ENCODE assay signal across 8 mouse cellular contexts in genomic region chr8:78436661-78437060, GRCm38 (mm10). TPM values are rescaled to one million over a fixed set of nuclear protein-coding genes. Genes with fewer than 3 reads are reported as not detected.
A peak's percentile ranks its signal among the peaks of the same experiment; 100 is the strongest.
DNase-seq lines count a peak whose midpoint lies in the region; ATAC-seq lines count a peak whose summit lies in the region.
"Had no signal": no experiment of that assay in that cellular context is flagged by ENCODE, and none has a peak within 500 bp of the region (broad histone marks: within the 10 kb centered on the region; RNA-seq: fewer than 3 reads in every experiment).

No protein-coding gene starts in this region.

- H3K9ac ChIP-seq in neural tube, embryonic 11.5 days (ENCODE audit: low read length) = 0 out of 2 replicates have a peak overlapping the region, but pooled peaks have one; percentile 24
- H3K9ac ChIP-seq in forebrain, embryonic 16.5 days (replicated peaks; ENCODE audit: low read depth, low read length) = no peak overlapping the region
- no peak overlapping the region for H3K9ac ChIP-seq in liver, embryonic 12.5 days

- peak overlapping the region; percentile 69 for H3K4me2 ChIP-seq in neural tube, embryonic 11.5 days (ENCODE audit: low read depth)
- peak overlapping the region; percentile 84 for H3K4me2 ChIP-seq in forebrain, embryonic 16.5 days (ENCODE audit: low read length)
- H3K4me2 ChIP-seq in liver, embryonic 12.5 days = peak overlapping the region; percentile 53

- 0 out of 2 replicates have a peak overlapping the region, but pooled peaks have one; percentile 20 for H3K27ac ChIP-seq in neural tube, embryonic 11.5 days (ENCODE audit: low read depth, low read length)
- H3K27ac ChIP-seq in forebrain, embryonic 16.5 days (ENCODE audit: low read length) = no peak overlapping the region
- no peak overlapping the region for H3K27ac ChIP-seq in liver, embryonic 12.5 days

- H3K4me1 ChIP-seq in neural tube, embryonic 11.5 days (ENCODE audit: control insufficient read depth, insufficient read depth, low read length) = 0 out of 2 replicates have a peak, but pooled peaks cover 3% of the 10 kb centered on the region
- H3K4me1 ChIP-seq in forebrain, embryonic 16.5 days (replicated peaks; ENCODE audit: control insufficient read depth, insufficient read depth, low read length) = peaks cover 38% of the 10 kb centered on the region
- H3K4me1 ChIP-seq in liver, embryonic 12.5 days = 0 out of 2 replicates have a peak, but pooled peaks cover 6% of the 10 kb centered on the region

- WGBS in neural tube, embryonic 11.5 days = 0% methylated on average over 15 of the region's 25 CpGs
- WGBS in forebrain, embryonic 16.5 days = 1% methylated on average over 17 of the region's 25 CpGs
- 4% methylated on average over 18 of the region's 25 CpGs for WGBS in liver, embryonic 12.5 days (ENCODE audit: insufficient replicate concordance)

- ATAC-seq in neural tube, embryonic 11.5 days (ENCODE audit: insufficient read depth, low FRiP score, low TSS enrichment) = peak; percentile 46; the same call in 1 of the 2 replicates
- peak; percentile 21; the same call in 1 of the 2 replicates for ATAC-seq in forebrain, embryonic 16.5 days
- no peak for ATAC-seq in liver, embryonic 12.5 days

- peak overlapping the region; percentile 43 for H3K4me3 ChIP-seq in neural tube, embryonic 11.5 days (ENCODE audit: low read depth, low read length)
- peak overlapping the region; percentile 47 for H3K4me3 ChIP-seq in forebrain, embryonic 16.5 days (replicated peaks; ENCODE audit: low read length)
- H3K4me3 ChIP-seq in liver, embryonic 12.5 days = peak overlapping the region; percentile 32

- H3K27me3 ChIP-seq in neural tube, embryonic 11.5 days (ENCODE audit: control insufficient read depth, insufficient read depth, low read length) = peaks cover 92% of the 10 kb centered on the region
- peaks cover 72% of the 10 kb centered on the region for H3K27me3 ChIP-seq in forebrain, embryonic 16.5 days (replicated peaks; ENCODE audit: control insufficient read depth, insufficient read depth, low read length)
- peaks cover 90% of the 10 kb centered on the region for H3K27me3 ChIP-seq in liver, embryonic 12.5 days (replicated peaks)

- no peak for DNase-seq in neural tube, embryonic 11.5 days (ENCODE audit: low spot score)
- DNase-seq in neural tube, embryonic 10.5 days (ENCODE audit: extremely low spot score, low spot score) = no peak
- no peak for DNase-seq in urinary bladder, adult 18-20 months (ENCODE audit: low spot score in 2 of 2)
- DNase-seq in cerebellum, adult 11-12 months = no peak
- no peak for DNase-seq in adrenal gland, adult (ENCODE audit: inconsistent age in 2 of 2, low spot score in 1 of 2)

- H3K9me3 ChIP-seq in neural tube, embryonic 11.5 days (ENCODE audit: control insufficient read depth, low read length) = no peaks in the 10 kb centered on the region
- no peaks in the 10 kb centered on the region for H3K9me3 ChIP-seq in forebrain, embryonic 16.5 days (ENCODE audit: control insufficient read depth, low read length)
- H3K9me3 ChIP-seq in liver, embryonic 12.5 days (replicated peaks) = no peaks in the 10 kb centered on the region

- H3K36me3 ChIP-seq in neural tube, embryonic 11.5 days (ENCODE audit: control insufficient read depth, insufficient read depth, low read length) = no peaks in the 10 kb centered on the region
- no peaks in the 10 kb centered on the region for H3K36me3 ChIP-seq in forebrain, embryonic 16.5 days (ENCODE audit: control insufficient read depth, insufficient read depth)
- no peaks in the 10 kb centered on the region for H3K36me3 ChIP-seq in liver, embryonic 12.5 days

RNA-seq across cellular contexts. Expression of gene Pou4f2, which starts 0.2 kb away (rescaled TPM):
- polyA plus RNA-seq in neural tube, embryonic 11.5 days (2014; fragmentation: Nextera tagmentation; extraction: Ambion mirVana) = 2.7 and 3.3 TPM in 2 replicates
- 0.24 TPM in 1 of 2 replicates, not detected in the other for polyA plus RNA-seq in forebrain, embryonic 16.5 days (2015; fragmentation: Nextera tagmentation; extraction: Ambion mirVana)
- not detected in 2 replicates for polyA plus RNA-seq in liver, embryonic 12.5 days (2016; fragmentation: Nextera tagmentation; extraction: Ambion mirVana)
- polyA plus RNA-seq: small intestine, adult 2 months had no signal
